In genomic region chr4:111416126-111416525, GRCm38 (mm10) we compare ENCODE assay signal across 7 mouse cellular contexts. TPM values are rescaled to one million over a fixed set of nuclear protein-coding genes. Genes with fewer than 3 reads are reported as not detected.
A peak's percentile ranks its signal among the peaks of the same experiment; 100 is the strongest.
DNase-seq lines count a peak whose midpoint lies in the region; ATAC-seq and TF ChIP-seq lines count a peak whose summit lies in the region.

No protein-coding gene starts in this region.

- no peak for DNase-seq in lung, postnatal 14 days
- no peak for DNase-seq in layer of hippocampus, postnatal 14 days (ENCODE audit: low spot score in 2 of 2)
- no peak for DNase-seq in urinary bladder, postnatal 14 days (ENCODE audit: low spot score)

- H3K36me3 ChIP-seq in lung, embryonic 16.5 days (ENCODE audit: control insufficient read depth, insufficient read depth, low read length): no peaks in the 10 kb centered on the region
- peaks cover 13% of the 10 kb centered on the region; the same call in 1 of the 2 replicates for H3K36me3 ChIP-seq in forebrain, embryonic 12.5 days (replicated peaks)
- H3K36me3 ChIP-seq in intestine, postnatal 0 days (ENCODE audit: control insufficient read depth, insufficient read depth): no peaks in the 10 kb centered on the region
- 0 out of 2 replicates have a peak, but pooled peaks cover 5% of the 10 kb centered on the region for H3K36me3 ChIP-seq in stomach, embryonic 15.5 days

- peak overlapping the region; percentile 72 for H3K4me2 ChIP-seq in lung, embryonic 16.5 days (ENCODE audit: low read depth, low read length)
- peak overlapping the region; percentile 66 for H3K4me2 ChIP-seq in forebrain, embryonic 12.5 days
- peak overlapping the region; percentile 93 for H3K4me2 ChIP-seq in intestine, postnatal 0 days (replicated peaks; ENCODE audit: low read depth)
- H3K4me2 ChIP-seq in stomach, embryonic 15.5 days: peak overlapping the region; percentile 68

- H3K27me3 ChIP-seq in lung, embryonic 16.5 days (ENCODE audit: control insufficient read depth, insufficient read depth, low read depth, low read length): no peaks in the 10 kb centered on the region
- no peaks in the 10 kb centered on the region for H3K27me3 ChIP-seq in forebrain, embryonic 12.5 days
- H3K27me3 ChIP-seq in intestine, postnatal 0 days (replicated peaks; ENCODE audit: control insufficient read depth, insufficient read depth, low read length): no peaks in the 10 kb centered on the region
- no peaks in the 10 kb centered on the region for H3K27me3 ChIP-seq in stomach, embryonic 15.5 days (replicated peaks)

- no peaks in the 10 kb centered on the region for H3K9me3 ChIP-seq in lung, embryonic 16.5 days (ENCODE audit: control insufficient read depth, low read length)
- H3K9me3 ChIP-seq in forebrain, embryonic 12.5 days: no peaks in the 10 kb centered on the region
- no peaks in the 10 kb centered on the region for H3K9me3 ChIP-seq in intestine, postnatal 0 days (ENCODE audit: control insufficient read depth)
- no peaks in the 10 kb centered on the region for H3K9me3 ChIP-seq in stomach, embryonic 15.5 days

- peak overlapping the region; percentile 89; the same call in 1 of the 2 replicates for H3K9ac ChIP-seq in lung, embryonic 16.5 days (ENCODE audit: low read length)
- peak overlapping the region; percentile 91 for H3K9ac ChIP-seq in forebrain, embryonic 12.5 days
- 0 out of 2 replicates have a peak overlapping the region, but pooled peaks have one; percentile 86 for H3K9ac ChIP-seq in intestine, postnatal 0 days (ENCODE audit: low read depth, low read length)
- 0 out of 2 replicates have a peak overlapping the region, but pooled peaks have one; percentile 79 for H3K9ac ChIP-seq in stomach, embryonic 15.5 days

- no peak for ATAC-seq in lung, embryonic 16.5 days (ENCODE audit: low read depth)
- ATAC-seq in forebrain, embryonic 12.5 days (ENCODE audit: low FRiP score): no peak
- no peak for ATAC-seq in intestine, postnatal 0 days
- no peak for ATAC-seq in stomach, embryonic 15.5 days (ENCODE audit: insufficient read depth, low FRiP score, low read depth)

- WGBS in lung, embryonic 16.5 days: 44% methylated on average over 3 of the region's 3 CpGs
- WGBS in forebrain, embryonic 12.5 days: 65% methylated on average over 3 of the region's 3 CpGs
- WGBS in intestine, postnatal 0 days: 58% methylated on average over 3 of the region's 3 CpGs
- 48% methylated on average over 3 of the region's 3 CpGs for WGBS in stomach, embryonic 15.5 days

- TF ChIP-seq CTCF in intestine, postnatal 0 days (IDR thresholded peaks at IDR 0.05; ENCODE audit: low read depth): no peak

- peaks cover 8% of the 10 kb centered on the region; the same call in 1 of the 2 replicates for H3K4me1 ChIP-seq in lung, embryonic 16.5 days (replicated peaks; ENCODE audit: control insufficient read depth, insufficient read depth, low read length)
- H3K4me1 ChIP-seq in forebrain, embryonic 12.5 days: peaks cover 28% of the 10 kb centered on the region
- H3K4me1 ChIP-seq in intestine, postnatal 0 days (replicated peaks; ENCODE audit: control insufficient read depth, insufficient read depth, low read length): peaks cover 9% of the 10 kb centered on the region
- H3K4me1 ChIP-seq in stomach, embryonic 15.5 days: peaks cover 15% of the 10 kb centered on the region; the same call in 1 of the 2 replicates

- no peak overlapping the region for H3K27ac ChIP-seq in lung, embryonic 16.5 days (ENCODE audit: low read length)
- no peak overlapping the region for H3K27ac ChIP-seq in forebrain, embryonic 12.5 days
- 0 out of 2 replicates have a peak overlapping the region, but pooled peaks have one; percentile 80 for H3K27ac ChIP-seq in intestine, postnatal 0 days (ENCODE audit: low read depth, low read length)
- no peak overlapping the region for H3K27ac ChIP-seq in stomach, embryonic 15.5 days

- peak overlapping the region; percentile 83 for H3K4me3 ChIP-seq in lung, embryonic 16.5 days (ENCODE audit: low read length)
- peak overlapping the region; percentile 85 for H3K4me3 ChIP-seq in forebrain, embryonic 12.5 days (replicated peaks)
- peak overlapping the region; percentile 78 for H3K4me3 ChIP-seq in intestine, postnatal 0 days (ENCODE audit: low read depth, low read length)
- H3K4me3 ChIP-seq in stomach, embryonic 15.5 days (replicated peaks): peak overlapping the region; percentile 79

RNA-seq across cellular contexts. Expression of gene Bend5, which starts 1.3 kb away (rescaled TPM):
- polyA plus RNA-seq in lung, embryonic 16.5 days (2015; fragmentation: Nextera tagmentation; extraction: Ambion mirVana): 19.6 and 20.9 TPM in 2 replicates
- 44.4 and 46.5 TPM in 2 replicates for polyA plus RNA-seq in forebrain, embryonic 12.5 days (2016; fragmentation: Nextera tagmentation; extraction: Ambion mirVana)
- polyA plus RNA-seq in intestine, postnatal 0 days (2015; fragmentation: Nextera tagmentation; extraction: Ambion mirVana): 26.7 and 28.0 TPM in 2 replicates
- 34.7 and 35.2 TPM in 2 replicates for polyA plus RNA-seq in stomach, embryonic 15.5 days (2015; fragmentation: Nextera tagmentation; extraction: Ambion mirVana)
- 10 to 100 TPM; 12.3 to 12.6 TPM for total RNA-seq in layer of hippocampus, postnatal 14 days (2021)
